Mouse (Mus musculus) embryonic facial prominence, embryonic 10.5 days (tissue): ENCODE measurements at regions not wholly inside any gene's neighbourhood (a gene's known extent, or its start where the extent isn't known, plus 50 kb on each side); places are given as distances from the start of the nearest gene placed in this dataset.

ENCODE experiments used
- DNase-seq: peaks from one replicate; pipeline ENCODE4 v3.0.0-alpha.2; 2017; ENCODE audit warnings: low spot score
- H3K27ac ChIP-seq: fragments of 300-500 bp; sonication (generic); replicated peaks from 2 replicates; pipeline ENCODE4 v1.5.1; 2016; ENCODE audit warnings: mild to moderate bottlenecking
- H3K27me3 ChIP-seq: fragments of 300-500 bp; sonication (generic); replicated peaks from 2 replicates; pipeline ENCODE4 v1.6.1; 2016; ENCODE audit warnings: low read depth, mild to moderate bottlenecking; ENCODE audit not compliant: poor library complexity, severe bottlenecking
- H3K36me3 ChIP-seq: fragments of 300-500 bp; sonication (generic); replicated peaks from 2 replicates; pipeline ENCODE4 v1.6.1; 2016; ENCODE audit warnings: mild to moderate bottlenecking, moderate library complexity
- H3K4me1 ChIP-seq: fragments of 300-500 bp; sonication (generic); 2 replicates; pipeline ENCODE4 v1.6.1; 2016
- H3K4me3 ChIP-seq: fragments of 300-500 bp; sonication (generic); 2 replicates; pipeline ENCODE4 v1.5.1; 2016; ENCODE audit warnings: mild to moderate bottlenecking, moderate library complexity
- H3K9me3 ChIP-seq: fragments of 300-500 bp; sonication (generic); 2 replicates; pipeline ENCODE4 v1.6.1; 2016; ENCODE audit warnings: mild to moderate bottlenecking
- WGBS: fragments of 180-500 bp; shearing (Covaris S2); methylation state at CpG from one replicate; pipeline ENCODE4 v1.1.7; 2016; 5-methylcytosine and 5-hydroxymethylcytosine counted together

DNA sequence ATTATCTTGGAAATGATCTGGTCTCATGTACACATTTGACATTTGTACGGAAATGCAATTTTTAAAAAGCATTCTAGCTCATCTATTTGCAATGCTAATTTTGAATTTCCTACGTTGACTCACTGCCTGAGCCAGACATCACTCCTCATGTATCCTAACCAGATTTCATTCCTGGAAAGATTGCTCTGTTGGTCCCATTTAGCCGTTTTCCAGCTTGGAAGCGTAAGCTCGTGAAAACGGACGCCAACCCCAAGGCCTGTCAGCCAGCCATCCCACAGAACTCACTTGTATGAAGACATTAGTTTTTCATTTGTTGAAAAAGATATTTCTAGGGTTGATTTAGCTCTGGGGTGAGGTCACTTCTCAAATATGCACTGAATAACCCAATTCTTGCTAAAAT is 55.5 kb upstream of the Robo2 start:
- Histone ChIP-seq H3K27ac (no peak overlapping the region), H3K4me3 (no peak overlapping the region), H3K36me3 (no peaks in the 10 kb centered on the region), H3K9me3 (no peaks in the 10 kb centered on the region), H3K27me3 (no peaks in the 10 kb centered on the region), H3K4me1 (peaks cover 25% of the 10 kb centered on the region)
- DNase-seq, result no peak
- WGBS, result 80% methylated on average over 7 of the region's 7 CpGs

- H3K4me3 ChIP-seq, result no peak overlapping the region
- no peaks in the 10 kb centered on the region for H3K36me3 ChIP-seq
- no peak for DNase-seq
- no peaks in the 10 kb centered on the region for H3K27me3 ChIP-seq
- peaks cover 25% of the 10 kb centered on the region for H3K4me1 ChIP-seq
- no peak overlapping the region for H3K27ac ChIP-seq
- 32% methylated on average over 2 of the region's 2 CpGs for WGBS
- no peaks in the 10 kb centered on the region for H3K9me3 ChIP-seq
These were observed 53.2 kb upstream of the Robo2 start for GRCm38 (mm10) chr16:74464835-74465234.

GRCm38 (mm10) chr16:74464290-74464689 is 52.7 kb upstream of the Robo2 start:
- WGBS, result 64% methylated on average over 6 of the region's 6 CpGs
- H3K27me3 ChIP-seq, result no peaks in the 10 kb centered on the region

DNA sequence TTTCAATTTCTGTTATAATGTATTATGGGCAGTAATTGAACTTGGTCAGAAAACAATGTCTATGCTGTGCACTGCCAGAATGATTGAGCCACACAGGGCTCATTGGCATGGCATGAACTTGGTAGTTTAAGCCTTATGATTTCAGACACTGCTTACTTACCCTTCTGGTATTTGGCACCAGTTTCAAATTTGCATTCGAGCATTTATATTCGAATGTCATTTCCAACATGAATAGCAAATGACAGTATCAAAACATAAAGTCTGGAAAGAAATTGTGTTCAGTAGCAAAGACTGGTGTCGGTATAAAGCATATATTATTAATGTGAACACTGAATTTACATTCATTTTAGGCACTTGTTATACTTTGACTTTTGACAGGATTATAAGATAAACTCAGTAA is 50.8 kb upstream of the Robo2 start:
- H3K9me3 ChIP-seq, result no peaks in the 10 kb centered on the region
- DNase-seq, result no peak
- H3K36me3 ChIP-seq, result no peaks in the 10 kb centered on the region
- H3K4me3 ChIP-seq, result no peak overlapping the region
- WGBS, result 90% methylated on average over 3 of the region's 3 CpGs
- no peak overlapping the region for H3K27ac ChIP-seq
- peaks cover 16% of the 10 kb centered on the region for H3K4me1 ChIP-seq
- H3K27me3 ChIP-seq, result no peaks in the 10 kb centered on the region

More at GRCm38 (mm10) chr16:74464290-74464689, 52.7 kb upstream of the Robo2 start:
- no peak overlapping the region for H3K27ac ChIP-seq
- H3K9me3 ChIP-seq, result no peaks in the 10 kb centered on the region
- DNase-seq, result no peak
- no peaks in the 10 kb centered on the region for H3K36me3 ChIP-seq
- H3K4me1 ChIP-seq, result peaks cover 25% of the 10 kb centered on the region
- H3K4me3 ChIP-seq, result no peak overlapping the region
